Mouse (Mus musculus): Measurements from ENCODE around the gene Dand5.

The Dand5 gene

DNA sequence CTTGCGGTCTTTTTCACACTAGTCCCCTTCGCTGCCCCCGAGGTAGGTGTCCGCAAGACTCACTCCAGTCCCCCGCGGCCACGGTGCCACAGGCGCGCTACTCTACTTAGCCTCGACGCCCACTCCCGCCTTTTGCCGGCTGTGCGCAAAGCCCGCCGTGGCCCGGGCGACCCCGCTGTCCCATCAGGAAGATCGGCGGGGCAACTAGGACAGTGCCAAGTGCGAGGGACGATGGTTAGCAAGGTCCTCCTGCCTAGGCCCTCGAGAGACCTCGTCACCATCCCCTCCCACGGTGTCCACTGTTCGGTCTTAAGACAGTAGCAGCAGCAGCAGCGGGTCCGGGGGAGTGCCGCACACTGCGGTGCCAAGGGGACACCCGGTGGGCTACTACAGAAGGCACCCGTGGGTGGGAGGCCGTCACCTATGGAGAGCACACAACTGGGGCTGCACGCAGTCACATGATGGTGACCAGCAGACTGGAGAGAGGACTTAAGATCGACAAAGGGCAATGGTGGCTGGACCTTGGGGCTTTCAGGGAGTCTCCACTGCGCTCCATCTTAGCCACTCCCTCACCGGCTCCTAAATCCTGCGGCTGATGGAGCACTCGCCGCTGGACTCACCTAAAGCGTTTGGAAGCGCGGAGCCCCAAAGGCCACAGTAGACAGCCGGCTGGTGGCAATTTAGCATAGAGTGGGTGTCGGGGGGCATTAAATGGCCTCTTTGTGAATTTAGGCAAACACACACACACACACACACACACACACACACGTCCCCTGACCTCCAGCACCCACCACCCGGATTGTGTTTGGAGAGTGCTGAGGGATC, 37.7 kb downstream of the Dand5 start:
- no peak for DNase-seq (ENCODE audit: low spot score in 2 of 2)

DNA sequence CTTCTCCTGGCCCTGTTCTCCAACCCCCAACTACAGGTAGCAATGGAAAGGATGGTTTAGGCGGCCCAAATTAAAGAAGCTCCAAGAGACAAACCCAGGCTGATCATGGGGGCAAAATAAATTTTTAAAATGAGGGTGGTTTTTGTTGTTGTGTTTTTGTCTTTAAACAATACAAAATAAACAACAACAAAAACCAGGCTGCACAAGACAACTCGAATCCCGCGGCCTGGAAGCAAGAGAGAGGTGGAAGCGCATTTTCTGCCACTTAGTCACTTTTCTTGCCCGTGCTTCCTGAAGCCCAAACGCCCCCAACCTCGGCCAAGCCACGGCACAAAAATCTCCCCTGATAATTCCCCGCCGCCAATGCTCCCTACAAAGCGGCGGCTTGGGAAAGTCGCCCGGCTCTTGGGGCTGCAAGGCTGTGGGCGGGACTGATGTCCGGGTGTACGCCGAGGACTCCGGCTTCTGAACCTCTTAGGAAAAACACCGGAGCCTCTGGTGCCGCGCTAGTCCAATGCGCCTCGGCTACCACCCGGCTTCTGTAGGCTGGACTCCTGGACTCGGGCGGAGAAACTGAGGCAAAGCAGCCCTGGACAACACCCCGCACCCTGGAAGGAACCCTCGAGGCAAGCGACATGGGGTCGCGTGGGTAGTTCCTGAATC, 38.6 kb downstream of the Dand5 start:
- no peak for DNase-seq (ENCODE audit: low spot score in 2 of 2)

DNA sequence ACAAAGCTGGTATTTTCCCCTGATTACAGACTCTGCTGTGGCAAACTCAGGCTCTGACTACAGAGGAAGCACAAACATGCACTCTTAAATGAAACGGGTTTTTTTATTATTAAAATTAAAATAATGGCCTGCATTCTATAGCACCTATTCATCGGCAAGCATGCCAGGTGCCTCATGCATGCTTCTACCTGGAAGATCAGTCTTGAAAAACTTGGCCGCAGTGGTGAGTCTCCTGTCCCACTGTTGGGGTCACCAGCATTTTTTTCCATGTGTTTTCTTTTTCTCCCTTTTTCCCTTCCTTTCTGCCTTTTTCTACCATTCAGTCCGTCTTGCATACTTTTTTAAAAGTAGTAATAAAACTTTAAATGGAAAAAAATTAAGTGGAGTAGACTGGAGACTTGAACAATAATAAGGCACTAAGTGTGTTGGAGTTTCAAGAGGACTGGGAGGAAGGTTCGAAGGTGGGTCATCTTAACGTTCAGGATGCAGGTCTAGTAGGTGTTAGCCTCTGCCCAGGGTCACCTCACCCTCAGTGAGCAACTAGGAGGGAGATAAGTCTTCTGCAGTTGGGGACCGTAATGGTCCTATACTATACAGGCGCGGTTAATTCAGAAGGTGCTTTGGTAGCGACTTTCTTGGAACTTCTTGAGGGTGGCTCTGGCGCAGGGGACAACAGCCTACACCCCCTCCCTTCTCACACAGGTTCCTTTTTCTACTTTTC, 39.3 kb downstream of the Dand5 start:
- no peak for DNase-seq (ENCODE audit: low spot score in 2 of 2)

DNA sequence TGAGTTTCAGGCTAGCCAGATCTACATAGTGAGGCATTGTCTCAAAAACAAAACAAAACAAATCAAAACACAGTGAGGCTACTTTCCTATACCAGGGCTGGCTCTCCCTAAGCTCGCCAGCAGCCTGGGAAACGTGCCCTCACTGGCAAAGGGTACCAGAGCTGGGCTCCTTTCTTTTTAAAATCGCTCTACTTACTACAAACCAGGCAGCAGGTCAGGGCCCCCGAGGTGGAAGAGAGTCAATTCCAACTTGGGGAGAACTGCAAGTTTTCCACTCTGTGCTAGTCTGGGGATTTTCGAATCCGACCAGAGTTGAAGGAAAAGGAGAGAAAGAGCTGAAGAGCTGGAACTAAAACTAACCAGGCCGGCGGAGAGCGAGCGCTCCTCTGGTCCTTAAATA, 39.9 kb downstream of the Dand5 start:
- no peak for DNase-seq (ENCODE audit: low spot score in 2 of 2)

DNA sequence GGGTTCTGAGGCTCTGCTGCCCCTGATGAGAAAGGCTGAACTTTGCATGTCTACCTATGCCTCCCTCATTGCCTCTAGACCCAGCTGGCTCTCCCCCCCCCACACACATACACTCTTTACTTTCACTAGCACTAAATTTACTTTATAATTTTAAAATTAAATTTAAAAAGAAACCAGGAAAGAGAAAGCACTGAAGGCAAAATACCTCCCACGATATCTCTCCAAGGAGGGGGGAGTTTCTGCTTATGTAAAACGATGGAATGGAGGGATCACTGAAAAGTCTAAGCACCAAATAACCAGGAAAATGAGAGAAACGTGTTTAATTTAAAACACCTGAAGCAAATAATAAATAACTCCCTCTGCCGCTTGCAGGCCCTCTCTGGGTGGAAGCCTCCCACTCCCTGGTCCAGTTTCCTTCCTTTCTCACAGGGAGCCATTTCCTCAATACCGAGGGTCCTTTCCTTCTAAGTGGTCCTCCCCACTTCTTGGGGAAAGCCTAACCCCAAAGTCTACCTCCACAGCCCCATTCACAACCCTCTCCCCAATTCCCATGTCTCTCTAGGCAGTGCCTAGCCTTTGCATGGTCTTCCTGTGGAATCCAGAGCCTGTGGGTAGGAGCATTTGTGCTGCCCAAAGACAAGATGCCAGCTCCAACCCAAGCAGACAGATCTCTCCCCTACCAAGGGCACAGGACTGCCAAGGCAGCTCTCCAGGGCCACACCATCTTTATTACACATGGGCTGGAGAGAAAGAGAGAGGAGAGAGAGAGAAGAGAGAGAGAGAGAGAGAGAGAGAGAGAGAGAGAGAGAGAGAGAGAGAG, 40.7 kb downstream of the Dand5 start:
- no peak for DNase-seq (ENCODE audit: low spot score in 2 of 2)

DNA sequence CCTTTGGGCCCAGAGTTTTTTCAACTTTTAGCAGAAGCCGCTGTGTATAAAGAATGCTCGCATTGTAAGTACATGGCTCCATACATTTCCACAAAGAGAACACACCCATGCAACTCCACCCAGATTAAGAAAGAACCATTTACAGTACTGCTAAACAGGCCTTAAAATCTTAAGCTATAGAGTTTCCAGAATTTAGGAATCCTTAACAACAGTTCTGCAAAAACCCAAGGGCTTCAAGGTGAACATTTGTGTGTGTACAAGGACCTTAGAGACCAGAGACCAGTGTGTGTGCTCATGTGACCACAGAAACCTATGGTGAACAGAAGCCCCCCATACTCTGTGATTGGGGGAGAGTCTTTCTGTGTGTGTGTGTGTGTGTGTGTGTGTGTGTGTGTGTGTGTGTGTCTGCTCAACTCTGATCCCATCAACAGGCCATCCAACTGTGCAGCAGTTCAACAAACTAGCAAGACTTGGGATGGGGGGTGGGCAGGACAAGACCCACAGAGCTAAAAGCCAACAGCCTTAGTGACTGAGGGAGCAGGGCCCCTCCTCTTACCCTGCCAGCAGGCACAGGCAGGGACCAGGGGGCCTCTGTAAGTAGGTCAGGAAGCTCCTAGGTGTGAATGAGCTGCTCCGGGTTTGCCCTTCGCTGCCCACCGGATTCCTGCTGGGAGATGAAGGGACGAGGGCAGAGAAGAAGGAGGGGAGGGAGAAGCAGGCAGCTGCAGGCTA, 41.5 kb downstream of the Dand5 start:
- DNase-seq (ENCODE audit: low spot score in 2 of 2): no peak

DNA sequence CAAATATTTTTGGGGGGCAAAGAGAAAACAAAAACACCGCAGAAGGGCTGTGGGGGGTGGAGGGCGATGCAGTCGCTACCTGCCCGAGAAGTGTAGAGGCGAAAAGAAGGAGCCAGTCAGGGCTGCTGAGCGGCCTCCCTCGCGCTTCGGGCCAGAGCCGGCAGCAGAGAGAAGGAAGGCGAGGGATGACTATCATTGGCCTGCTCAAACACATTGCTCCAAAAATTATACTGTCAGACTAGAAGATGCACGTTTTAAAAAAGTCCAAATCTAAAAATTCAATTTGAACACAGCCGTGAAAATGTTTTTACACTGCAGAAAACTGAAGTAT, 42.4 kb downstream of the Dand5 start:
- no peak for DNase-seq (ENCODE audit: low spot score in 2 of 2)

DNA sequence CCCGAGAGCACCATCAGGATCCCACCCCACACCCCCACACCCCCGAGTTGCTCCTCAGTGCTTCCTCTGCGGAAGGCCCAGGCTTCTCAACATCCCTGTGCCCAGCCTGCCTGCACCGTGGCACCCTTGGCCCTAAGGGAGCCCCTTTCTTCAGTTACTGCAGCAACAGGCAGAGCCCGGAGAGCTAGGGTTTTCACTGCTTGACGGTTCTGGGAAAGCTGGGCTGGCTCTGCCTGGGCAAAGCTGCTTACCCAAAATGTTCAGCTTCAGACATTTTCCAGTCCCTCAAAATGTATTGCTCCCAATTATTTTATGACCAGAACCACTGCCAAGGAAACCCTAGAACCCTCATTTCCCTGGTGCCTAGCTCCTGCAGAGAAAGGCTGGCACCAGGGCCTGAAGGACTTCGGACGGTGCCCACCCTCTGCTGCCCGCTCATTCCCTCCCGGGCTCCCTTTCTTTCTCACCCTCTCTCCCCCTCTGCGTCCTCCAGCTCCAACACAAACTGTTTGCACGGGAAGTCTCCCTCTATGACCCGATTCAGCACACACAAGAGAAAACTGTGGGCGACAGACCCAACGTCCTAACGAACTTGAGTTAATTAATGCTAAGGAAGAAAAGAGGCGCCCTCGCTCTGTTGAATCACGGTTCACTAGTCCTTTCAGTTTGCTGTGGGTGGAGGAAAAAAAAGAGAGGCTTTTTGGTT, 43.0 kb downstream of the Dand5 start:
- DNase-seq (ENCODE audit: low spot score in 2 of 2): no peak

DNA sequence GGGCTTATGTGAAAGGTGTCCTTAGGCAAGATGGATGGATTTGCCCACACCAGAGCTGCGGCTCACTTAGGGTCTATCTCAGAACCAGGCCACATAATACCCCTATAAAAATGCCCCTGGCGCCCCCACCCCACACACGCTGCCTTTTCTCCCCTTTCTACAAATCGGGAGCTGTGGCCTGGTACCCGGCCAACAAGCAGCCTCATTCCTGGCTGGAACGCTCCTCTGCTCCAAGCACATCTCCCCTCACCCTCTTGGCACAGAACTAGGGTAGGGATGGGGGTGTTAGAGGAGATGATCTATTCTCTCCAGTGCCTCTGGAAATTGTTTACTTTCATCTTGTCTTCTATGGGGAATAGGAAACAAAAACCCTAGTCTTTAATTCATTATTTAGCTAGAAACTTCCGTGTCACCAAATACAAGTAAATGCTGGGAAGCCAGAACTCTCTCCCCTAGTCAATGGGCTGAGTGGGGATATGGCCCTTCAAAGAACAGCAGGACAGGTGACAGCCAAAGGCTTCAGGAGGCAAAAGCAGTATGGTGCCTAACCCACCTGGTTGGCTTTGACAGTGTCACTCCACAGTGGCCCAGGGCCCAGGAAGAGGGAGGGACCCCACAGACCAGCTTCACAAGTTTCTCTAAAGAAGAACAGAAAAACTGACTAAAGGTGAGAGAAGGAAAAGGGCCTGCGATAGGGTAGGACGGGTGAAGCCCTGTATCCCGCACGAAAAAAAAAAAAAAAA, 43.8 kb downstream of the Dand5 start:
- no peak for DNase-seq (ENCODE audit: low spot score in 2 of 2)

DNA sequence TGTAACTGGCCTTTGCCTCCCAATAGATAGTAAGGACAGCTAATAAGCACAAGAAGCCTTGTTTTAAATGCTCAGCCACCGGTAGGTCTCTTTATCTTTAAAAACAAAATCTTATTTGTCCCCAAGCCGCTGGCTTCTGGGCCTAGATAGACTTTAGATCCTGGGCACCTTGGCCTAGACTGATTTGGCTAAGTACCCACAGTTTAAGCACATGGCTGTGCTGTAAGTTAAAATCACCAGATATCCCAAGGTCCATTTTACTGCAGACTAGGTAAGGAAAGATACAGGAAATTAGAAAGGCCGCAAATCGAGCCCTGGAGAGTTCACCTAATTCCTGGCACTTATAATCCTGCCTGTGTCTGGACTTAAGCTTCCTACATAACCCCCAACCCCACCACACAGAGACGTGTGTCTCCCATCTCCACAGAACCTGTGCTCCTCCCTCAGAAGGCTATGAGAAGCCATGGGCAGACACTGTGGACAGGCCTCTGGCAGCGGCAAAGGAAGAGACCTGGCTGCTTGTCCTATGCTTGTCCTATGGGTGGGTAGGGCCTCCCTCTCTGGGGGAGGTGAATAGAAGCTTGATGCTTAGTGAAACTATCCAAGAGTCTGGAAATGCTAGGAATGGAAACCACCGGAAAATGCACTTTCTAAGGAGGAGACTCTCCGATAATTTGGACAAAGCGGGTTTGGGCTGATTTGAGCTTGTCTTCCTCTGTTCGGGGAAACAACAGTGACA, 44.6 kb downstream of the Dand5 start:
- no peak for DNase-seq (ENCODE audit: low spot score in 2 of 2)

DNA sequence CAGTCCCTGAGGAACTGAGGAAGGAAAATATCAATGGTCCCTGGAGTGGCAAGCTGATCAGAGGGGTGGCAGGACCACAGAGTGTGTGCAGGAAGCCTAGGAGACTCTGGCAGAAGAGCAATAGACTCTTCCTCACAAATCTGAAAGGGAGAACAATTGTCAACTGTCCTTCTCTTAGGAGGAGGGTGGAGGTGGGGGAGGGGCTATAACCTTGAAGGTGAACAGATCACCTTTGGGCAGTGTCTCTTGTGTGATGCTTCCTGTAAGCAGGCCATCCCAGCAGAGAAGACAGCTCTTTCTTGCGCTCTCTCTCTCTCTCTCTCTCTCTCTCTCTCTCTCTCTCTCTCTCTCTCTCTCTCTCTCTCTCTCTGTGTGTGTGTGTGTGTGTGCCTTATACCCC, 46.1 kb downstream of the Dand5 start:
- DNase-seq (ENCODE audit: low spot score in 2 of 2): no peak

DNA sequence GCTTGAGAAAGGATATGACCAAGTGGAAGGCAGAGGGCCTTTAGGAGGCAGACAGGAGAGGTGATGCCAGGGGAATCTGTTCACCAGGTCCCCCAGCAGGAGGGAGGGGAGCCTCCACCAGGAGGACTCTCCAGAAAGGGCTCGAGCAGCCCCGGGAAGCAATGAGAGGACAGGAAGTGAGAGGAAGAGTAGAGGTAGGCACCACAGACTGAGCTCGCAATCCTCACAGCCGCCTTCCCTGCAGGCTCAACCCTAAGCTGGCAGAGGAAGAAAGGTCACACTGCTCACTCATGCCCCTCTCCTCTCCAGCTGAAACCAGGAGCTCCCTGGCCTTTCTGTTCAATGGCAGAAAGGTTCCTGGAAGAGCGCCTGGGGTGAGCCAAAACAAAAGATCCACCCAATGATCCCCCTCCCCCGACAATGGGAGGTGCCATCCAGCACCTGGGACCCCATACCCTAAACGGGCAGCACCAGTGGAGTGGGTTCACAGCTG, 47.0 kb downstream of the Dand5 start:
- DNase-seq (ENCODE audit: low spot score in 2 of 2): no peak

DNA sequence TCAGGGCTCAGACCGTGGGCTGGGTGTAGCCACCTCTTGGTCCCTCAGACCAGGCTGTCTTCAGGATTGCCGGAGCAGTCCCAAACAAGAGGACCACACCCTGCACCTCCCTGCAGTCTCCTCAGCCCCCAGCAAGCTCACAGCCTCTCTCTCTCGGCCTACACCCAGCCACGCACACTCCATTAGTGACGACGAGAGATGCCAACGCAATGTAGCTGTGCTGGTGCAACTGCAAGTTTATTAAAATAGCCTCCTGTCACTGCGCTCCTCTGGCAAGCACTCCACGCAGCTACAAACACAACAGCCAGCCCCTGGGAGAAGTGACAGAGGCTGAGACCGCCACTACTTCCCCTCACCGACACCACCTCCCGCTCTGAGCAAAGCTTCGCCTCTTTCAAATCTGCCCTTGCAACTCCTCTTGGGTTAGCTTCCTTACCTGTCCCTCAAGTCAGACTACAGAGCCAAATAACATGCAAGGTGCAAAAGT, 47.5 kb downstream of the Dand5 start:
- DNase-seq (ENCODE audit: low spot score in 2 of 2): no peak

DNA sequence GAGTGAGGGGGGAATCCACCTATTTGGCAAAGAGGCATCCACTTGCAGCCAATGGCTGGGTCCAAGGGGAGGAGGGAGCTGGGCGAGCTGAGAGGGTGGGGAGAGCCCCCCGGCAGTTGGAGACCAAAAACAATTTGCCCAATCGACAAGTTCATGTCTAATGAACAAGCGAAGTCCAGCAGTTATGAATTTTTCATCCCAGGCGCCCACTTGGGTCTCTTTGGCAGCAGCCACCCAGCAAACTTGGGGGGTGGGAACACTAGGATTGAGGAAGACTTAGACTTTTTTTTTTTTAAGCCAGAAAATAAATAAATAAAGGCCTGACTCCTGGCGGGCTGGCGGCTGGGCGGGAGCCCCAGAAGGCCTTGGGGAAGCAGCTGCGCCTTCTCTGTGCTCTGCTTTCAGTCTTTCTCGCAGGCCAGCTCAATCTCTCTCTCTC, 48.1 kb downstream of the Dand5 start:
- DNase-seq (ENCODE audit: low spot score in 2 of 2): no peak

DNA sequence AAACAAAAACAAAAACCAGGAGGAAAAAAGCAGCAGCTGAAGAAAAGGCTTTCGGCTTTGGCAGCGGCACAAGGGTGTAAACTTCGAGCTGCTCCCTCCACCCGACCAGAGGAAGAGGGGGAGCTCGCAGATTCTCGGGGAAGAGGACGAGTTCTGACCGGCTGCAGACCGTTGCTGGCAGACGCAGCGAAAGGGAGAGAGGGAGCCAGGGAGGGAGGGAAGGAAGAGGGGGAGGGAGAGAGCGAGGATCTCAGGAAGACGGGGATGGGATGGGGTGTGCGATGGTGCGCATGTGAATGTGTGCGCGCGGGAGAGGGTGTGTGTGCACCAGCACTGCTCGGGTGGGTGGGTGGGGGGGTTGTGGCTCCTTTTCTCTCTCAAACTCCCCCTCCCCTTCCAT, 48.8 kb downstream of the Dand5 start:
- DNase-seq (ENCODE audit: low spot score in 2 of 2): no peak

DNA sequence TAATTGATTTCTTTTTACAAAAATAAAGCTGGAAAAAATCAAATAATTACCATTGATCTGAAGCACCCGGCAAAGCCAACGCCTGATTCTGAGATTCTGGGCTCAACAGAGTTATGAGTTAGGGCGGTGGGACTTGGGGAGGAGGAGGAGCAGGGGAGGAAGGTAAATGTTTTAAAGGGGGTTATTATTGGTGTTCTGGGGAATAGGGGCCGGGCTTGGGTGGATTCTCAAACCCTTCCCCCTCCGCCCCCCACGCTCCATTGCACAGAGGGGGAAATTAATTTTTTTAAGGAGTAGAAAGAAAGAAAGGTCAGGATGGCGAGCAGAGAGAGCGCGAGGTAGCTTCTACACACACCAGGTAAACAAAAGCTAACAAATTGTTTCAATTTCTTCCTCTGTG, 49.3 kb downstream of the Dand5 start:
- no peak for DNase-seq (ENCODE audit: low spot score in 2 of 2)

DNA sequence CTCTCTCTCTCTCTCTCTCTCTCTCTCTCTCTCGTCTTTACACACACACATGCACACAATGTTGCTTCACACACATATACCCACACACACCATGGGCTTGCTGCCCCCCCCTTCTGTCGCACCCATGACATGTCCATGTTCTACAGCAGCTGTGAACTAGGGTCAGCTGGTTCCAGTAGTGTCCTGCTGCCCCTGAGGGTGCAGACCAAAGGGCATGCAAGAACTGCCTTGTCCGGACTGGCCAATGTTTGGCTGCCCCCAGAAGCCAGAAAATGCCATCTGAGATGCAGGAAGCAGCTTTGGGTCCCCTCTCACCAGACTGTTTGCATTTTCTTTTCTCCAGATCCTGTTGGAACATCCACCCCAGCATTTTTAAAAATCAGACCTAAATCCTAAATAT, 50.0 kb downstream of the Dand5 start:
- no peak for DNase-seq (ENCODE audit: low spot score in 2 of 2)

DNA sequence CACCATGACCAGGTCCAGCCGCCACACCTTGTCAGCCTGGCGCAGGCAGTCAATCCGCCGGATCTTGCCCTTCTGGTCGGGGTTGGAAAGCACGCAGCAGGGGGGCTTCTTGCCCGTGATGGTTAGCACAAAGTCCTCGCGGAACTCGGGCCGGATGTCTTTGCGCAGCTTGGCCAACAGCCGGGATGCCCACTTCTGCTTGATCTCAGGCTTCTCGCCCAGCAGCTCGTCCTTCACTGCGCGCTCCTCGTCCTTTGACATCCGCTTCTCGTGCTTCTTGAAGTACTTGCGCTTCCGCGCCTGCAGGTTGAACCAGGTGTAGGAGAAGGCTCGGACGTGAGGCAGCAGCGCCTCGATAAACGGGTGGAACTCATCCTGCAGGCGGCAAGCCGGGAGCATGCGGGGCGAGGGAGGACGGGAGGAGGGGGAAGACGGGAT, 50.7 kb downstream of the Dand5 start:
- no peak for DNase-seq (ENCODE audit: low spot score in 2 of 2)
